Mouse (Mus musculus) stomach, postnatal 0 days (tissue): ENCODE measurements at regions not wholly inside any gene's neighbourhood (a gene's known extent, or its start where the extent isn't known, plus 50 kb on each side); places are given as distances from the start of the nearest gene placed in this dataset.

Experiments
- ATAC-seq: fragments of 200-750 bp; cut with Nextera tagmentation; 2 replicates; pipeline ENCODE4 v1.8.0; 2017; ENCODE audit not compliant: low FRiP score, low TSS enrichment
- DNase-seq: peaks from one replicate; pipeline ENCODE4 v3.0.0-alpha.2; 2016; ENCODE audit warnings: low spot score
- H3K27ac ChIP-seq: fragments of 300-500 bp; sonication (generic); replicated peaks from 2 replicates; pipeline ENCODE4 v1.5.1; 2014; ENCODE audit warnings: mild to moderate bottlenecking, control low read depth
- H3K27me3 ChIP-seq: fragments of 300-500 bp; sonication (generic); 2 replicates; pipeline ENCODE4 v1.6.1; 2014; ENCODE audit warnings: low read length; ENCODE audit not compliant: control insufficient read depth, insufficient read depth
- H3K36me3 ChIP-seq: fragments of 300-500 bp; sonication (generic); 2 replicates; pipeline ENCODE4 v1.6.1; 2014; ENCODE audit warnings: low read length, mixed read lengths; ENCODE audit not compliant: control insufficient read depth, insufficient read depth
- H3K4me1 ChIP-seq: fragments of 300-500 bp; sonication (generic); replicated peaks from 2 replicates; pipeline ENCODE4 v1.6.1; 2014; ENCODE audit warnings: antibody characterized with exemption; ENCODE audit not compliant: control insufficient read depth, insufficient read depth
- H3K4me2 ChIP-seq: fragments of 300-500 bp; sonication (generic); replicated peaks from 2 replicates; pipeline ENCODE4 v1.6.1; 2014; ENCODE audit warnings: low read depth, mild to moderate bottlenecking, control low read depth, moderate library complexity
- H3K4me3 ChIP-seq: fragments of 300-500 bp; sonication (generic); 2 replicates; pipeline ENCODE4 v1.5.1; 2014; ENCODE audit warnings: low read depth, low read length, control low read depth
- H3K9ac ChIP-seq: fragments of 300-500 bp; sonication (generic); 2 replicates; pipeline ENCODE4 v1.6.1; 2014; ENCODE audit warnings: mild to moderate bottlenecking, low read length, control low read depth, mixed read lengths
- H3K9me3 ChIP-seq: fragments of 300-500 bp; sonication (generic); 2 replicates; pipeline ENCODE4 v1.6.1; 2016; ENCODE audit warnings: low read length; ENCODE audit not compliant: control insufficient read depth
- CTCF ChIP-seq: IDR thresholded peaks from 2 replicates; pipeline ENCODE4 v1.5.1; 2016; ENCODE audit warnings: antibody characterized with exemption, low read depth, mild to moderate bottlenecking, moderate library complexity
- EP300 ChIP-seq: optimal IDR thresholded peaks from 2 replicates; pipeline ENCODE3; 2016; ENCODE audit warnings: antibody characterized with exemption
- WGBS: fragments of 180-500 bp; shearing (Covaris S2); extraction: QIAGEN DNeasy Blood & Tissue Kit; methylation state at CpG from one replicate; pipeline ENCODE4 v1.1.7; 2014; 5-methylcytosine and 5-hydroxymethylcytosine counted together

GRCm38 (mm10) chr3:8734096-8734495, 875.8 kb downstream of the Zfp704 start:
- no peaks in the 10 kb centered on the region for H3K27me3 ChIP-seq
- DNase-seq: no peak
- no peak overlapping the region for H3K4me2 ChIP-seq
- no peak overlapping the region for H3K9ac ChIP-seq
- no peak for ATAC-seq
- 0 out of 2 replicates have a peak, but pooled peaks cover 2% of the 10 kb centered on the region for H3K4me1 ChIP-seq
- H3K4me3 ChIP-seq: no peak overlapping the region
- 46% methylated on average over 3 of the region's 3 CpGs for WGBS
- no peak overlapping the region for H3K27ac ChIP-seq
- TF ChIP-seq EP300 (no peak), CTCF (no peak)
- no peaks in the 10 kb centered on the region for H3K36me3 ChIP-seq
- no peaks in the 10 kb centered on the region for H3K9me3 ChIP-seq

GRCm38 (mm10) chr3:8731398-8731797, 878.5 kb downstream of the Zfp704 start:
- 59% methylated on average over 6 of the region's 6 CpGs for WGBS
- Histone ChIP-seq H3K27me3 (no peaks in the 10 kb centered on the region), H3K9me3 (no peaks in the 10 kb centered on the region), H3K36me3 (no peaks in the 10 kb centered on the region), H3K9ac (no peak overlapping the region), H3K4me3 (no peak overlapping the region), H3K4me1 (0 out of 2 replicates have a peak, but pooled peaks cover 2% of the 10 kb centered on the region), H3K4me2 (no peak overlapping the region), H3K27ac (no peak overlapping the region)
- ATAC-seq (no peak), DNase-seq (no peak)
- no peak for TF ChIP-seq CTCF

GRCm38 (mm10) chr3:8721628-8722594, 888.0 kb downstream of the Zfp704 start:
- Histone ChIP-seq H3K27me3 (no peaks in the 10 kb centered on the region), H3K4me3 (no peak overlapping the region), H3K4me2 (no peak overlapping the region), H3K36me3 (no peaks in the 10 kb centered on the region), H3K9ac (no peak overlapping the region), H3K9me3 (no peaks in the 10 kb centered on the region), H3K27ac (no peak overlapping the region), H3K4me1 (peaks cover 3% of the 10 kb centered on the region; the same call in 1 of the 2 replicates)
- 60% methylated on average over 4 of the region's 4 CpGs for WGBS
- TF ChIP-seq EP300 (no peak), CTCF (no peak)
- ATAC-seq (no peak), DNase-seq (no peak)

GRCm38 (mm10) chr3:8720586-8721100, 889.2 kb downstream of the Zfp704 start:
- DNase-seq: no peak
- 40% methylated on average over 7 of the region's 7 CpGs for WGBS

DNA sequence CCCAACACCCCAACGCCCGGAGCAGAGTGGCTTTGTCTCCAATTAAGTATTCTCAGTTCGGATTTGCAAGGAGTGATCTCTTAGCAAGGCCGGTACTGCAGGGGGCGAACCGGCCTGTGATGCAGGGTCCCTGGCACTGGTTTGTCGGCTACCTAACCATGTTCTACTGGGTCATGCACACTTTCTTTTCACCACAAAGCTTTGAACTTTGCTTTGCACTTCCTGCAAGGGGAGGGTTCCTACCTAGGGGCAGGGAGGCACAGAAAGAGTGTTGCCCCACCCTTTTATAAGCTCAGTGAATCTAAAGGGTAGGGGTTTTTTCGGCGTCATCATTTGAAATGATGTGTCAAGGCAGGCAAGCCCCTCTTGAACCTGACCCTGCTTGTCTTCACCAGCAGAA, 891.7 kb downstream of the Zfp704 start:
- no peaks in the 10 kb centered on the region for H3K27me3 ChIP-seq
- no peak overlapping the region for H3K9ac ChIP-seq
- H3K9me3 ChIP-seq: no peaks in the 10 kb centered on the region
- no peaks in the 10 kb centered on the region for H3K36me3 ChIP-seq
- TF ChIP-seq CTCF (no peak), EP300 (no peak)
- peaks cover 3% of the 10 kb centered on the region; the same call in 1 of the 2 replicates for H3K4me1 ChIP-seq
- peak overlapping the region; percentile 27; the same call in 1 of the 2 replicates for H3K4me2 ChIP-seq
- 29% methylated on average over 9 of the region's 9 CpGs for WGBS
- H3K4me3 ChIP-seq: no peak overlapping the region
- ATAC-seq (no peak), DNase-seq (no peak)
- no peak overlapping the region for H3K27ac ChIP-seq

More at GRCm38 (mm10) chr3:8720586-8721100, 889.2 kb downstream of the Zfp704 start:
- no peak for ATAC-seq
- H3K4me1 ChIP-seq: peaks cover 3% of the 10 kb centered on the region; the same call in 1 of the 2 replicates
- TF ChIP-seq EP300 (no peak), CTCF (no peak)
- no peak overlapping the region for H3K27ac ChIP-seq
- no peaks in the 10 kb centered on the region for H3K9me3 ChIP-seq
- H3K4me3 ChIP-seq: no peak overlapping the region
- no peak overlapping the region for H3K9ac ChIP-seq
- no peak overlapping the region for H3K4me2 ChIP-seq
- no peaks in the 10 kb centered on the region for H3K27me3 ChIP-seq
- no peaks in the 10 kb centered on the region for H3K36me3 ChIP-seq
